Mouse (Mus musculus): ENCODE measurements around the gene Arl6ip1. TPM values are rescaled to one million over a fixed set of nuclear protein-coding genes. Genes with fewer than 3 reads are reported as not detected.

Arl6ip1 gene
- polyA plus RNA-seq, 1 experiment from 2014 or later, result 486 TPM

GRCm38 (mm10) chr7:118115533-118115876 lies 14.0 kb downstream of the Arl6ip1 start:
- Histone ChIP-seq H3K27ac (replicated peaks) (peak overlapping the region; percentile 81), H3K9me3 (no peaks in the 10 kb centered on the region), H3K4me2 (peak overlapping the region; percentile 91), H3K4me1 (replicated peaks) (peaks cover 48% of the 10 kb centered on the region), H3K27me3 (no peaks in the 10 kb centered on the region), H3K9ac (peak overlapping the region; percentile 90), H3K36me3 (peaks cover 41% of the 10 kb centered on the region), H3K4me3 (peak overlapping the region; percentile 78)
- ATAC-seq (ENCODE audit: low FRiP score, low read depth), result peak; percentile 42; the same call in 1 of the 2 replicates
- 1% methylated on average over 20 of the region's 20 CpGs for WGBS

GRCm38 (mm10) chr7:118113541-118114297 lies 15.7 kb downstream of the Arl6ip1 start:
- Histone ChIP-seq H3K4me2 (peak overlapping the region; percentile 91), H3K27me3 (no peaks in the 10 kb centered on the region), H3K9me3 (no peaks in the 10 kb centered on the region), H3K27ac (replicated peaks) (no peak overlapping the region), H3K4me3 (peak overlapping the region; percentile 78), H3K9ac (0 out of 2 replicates have a peak overlapping the region, but pooled peaks have one; percentile 90), H3K36me3 (peaks cover 38% of the 10 kb centered on the region), H3K4me1 (replicated peaks) (peaks cover 53% of the 10 kb centered on the region)
- WGBS, result 76% methylated on average over 5 of the region's 5 CpGs
- no peak for ATAC-seq (ENCODE audit: low FRiP score, low read depth)

DNA sequence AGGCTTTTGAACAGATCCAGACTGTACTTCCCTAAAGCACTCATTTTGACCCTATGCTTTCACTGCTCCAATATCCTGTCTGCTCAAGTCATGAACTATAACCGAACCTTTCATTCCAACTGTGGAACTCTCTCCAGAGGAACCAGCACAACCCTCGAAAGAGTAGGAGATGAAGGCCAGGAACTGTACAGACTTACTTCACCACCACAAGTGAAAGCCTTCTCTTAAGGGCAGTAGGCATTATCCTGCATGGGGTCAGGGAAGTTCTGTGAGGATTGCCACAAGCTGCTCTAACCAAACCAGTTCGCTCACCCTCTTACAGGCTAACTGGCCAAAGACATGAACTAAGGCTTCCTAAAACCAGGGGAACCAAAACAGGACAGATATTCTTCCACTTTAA lies 18.3 kb downstream of the Arl6ip1 start:
- Histone ChIP-seq H3K4me2 (peak overlapping the region; percentile 25), H3K9ac (no peak overlapping the region), H3K4me3 (no peak overlapping the region), H3K4me1 (replicated peaks) (peaks cover 58% of the 10 kb centered on the region), H3K27ac (replicated peaks) (no peak overlapping the region), H3K9me3 (no peaks in the 10 kb centered on the region), H3K27me3 (no peaks in the 10 kb centered on the region), H3K36me3 (peaks cover 59% of the 10 kb centered on the region)
- 88% methylated on average over 3 of the region's 3 CpGs for WGBS
- ATAC-seq (ENCODE audit: low FRiP score, low read depth), result no peak

DNA sequence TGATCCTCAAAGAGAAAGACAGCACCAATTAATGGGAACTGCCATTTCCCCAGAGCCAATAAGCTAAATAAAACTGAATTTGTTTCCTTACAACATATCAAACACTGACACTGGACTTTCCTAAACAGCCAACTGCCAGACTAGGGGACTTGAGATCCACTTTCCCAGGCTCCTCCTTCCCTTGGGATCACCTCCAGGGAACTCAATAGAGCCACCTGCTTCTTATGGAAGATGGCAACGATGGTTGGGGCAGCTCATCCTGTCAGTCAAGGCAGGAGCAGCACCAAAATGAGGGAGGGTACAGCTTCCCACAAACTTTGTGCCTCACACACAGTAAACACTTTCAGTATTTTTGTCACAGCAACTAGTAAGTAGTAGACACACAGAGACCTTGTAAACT lies 21.8 kb downstream of the Arl6ip1 start:
- Histone ChIP-seq H3K27me3 (no peaks in the 10 kb centered on the region), H3K27ac (replicated peaks) (no peak overlapping the region), H3K4me2 (no peak overlapping the region), H3K36me3 (peaks cover 64% of the 10 kb centered on the region), H3K9me3 (no peaks in the 10 kb centered on the region), H3K9ac (no peak overlapping the region), H3K4me3 (no peak overlapping the region), H3K4me1 (replicated peaks) (peaks cover 34% of the 10 kb centered on the region)
- ATAC-seq (ENCODE audit: low FRiP score, low read depth), result no peak
- WGBS, result 42% methylated on average over 1 of the region's 1 CpGs

DNA sequence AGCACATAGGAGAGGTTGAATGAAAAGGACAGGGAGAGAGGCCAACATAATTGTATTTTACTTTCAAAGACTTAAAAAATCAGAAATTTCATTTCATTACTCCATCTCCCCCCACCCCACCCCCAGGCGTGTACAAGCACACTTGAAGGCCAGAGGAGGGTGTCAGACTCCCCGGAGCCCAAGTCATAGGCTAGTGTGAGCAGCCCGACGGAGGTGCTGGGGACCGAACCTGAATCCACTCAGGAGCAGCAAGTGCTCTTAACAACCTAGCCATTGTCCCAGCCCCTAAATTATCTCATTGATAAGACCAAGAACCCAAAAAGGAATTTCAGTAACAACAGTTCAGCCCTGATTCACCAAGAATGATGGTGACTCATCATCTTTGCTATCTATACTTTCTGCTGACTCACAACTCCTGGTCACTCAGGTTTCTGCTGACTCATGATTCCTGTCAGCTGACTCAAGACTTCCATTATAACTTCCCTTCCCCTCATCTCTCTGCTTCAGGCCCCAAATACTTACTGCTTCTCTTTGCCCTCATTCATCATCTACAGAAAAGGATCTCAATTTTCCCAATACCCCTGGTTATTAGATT lies 24.9 kb downstream of the Arl6ip1 start:
- H3K36me3 ChIP-seq, result peaks cover 47% of the 10 kb centered on the region
- WGBS, result 80% methylated on average over 5 of the region's 5 CpGs

DNA sequence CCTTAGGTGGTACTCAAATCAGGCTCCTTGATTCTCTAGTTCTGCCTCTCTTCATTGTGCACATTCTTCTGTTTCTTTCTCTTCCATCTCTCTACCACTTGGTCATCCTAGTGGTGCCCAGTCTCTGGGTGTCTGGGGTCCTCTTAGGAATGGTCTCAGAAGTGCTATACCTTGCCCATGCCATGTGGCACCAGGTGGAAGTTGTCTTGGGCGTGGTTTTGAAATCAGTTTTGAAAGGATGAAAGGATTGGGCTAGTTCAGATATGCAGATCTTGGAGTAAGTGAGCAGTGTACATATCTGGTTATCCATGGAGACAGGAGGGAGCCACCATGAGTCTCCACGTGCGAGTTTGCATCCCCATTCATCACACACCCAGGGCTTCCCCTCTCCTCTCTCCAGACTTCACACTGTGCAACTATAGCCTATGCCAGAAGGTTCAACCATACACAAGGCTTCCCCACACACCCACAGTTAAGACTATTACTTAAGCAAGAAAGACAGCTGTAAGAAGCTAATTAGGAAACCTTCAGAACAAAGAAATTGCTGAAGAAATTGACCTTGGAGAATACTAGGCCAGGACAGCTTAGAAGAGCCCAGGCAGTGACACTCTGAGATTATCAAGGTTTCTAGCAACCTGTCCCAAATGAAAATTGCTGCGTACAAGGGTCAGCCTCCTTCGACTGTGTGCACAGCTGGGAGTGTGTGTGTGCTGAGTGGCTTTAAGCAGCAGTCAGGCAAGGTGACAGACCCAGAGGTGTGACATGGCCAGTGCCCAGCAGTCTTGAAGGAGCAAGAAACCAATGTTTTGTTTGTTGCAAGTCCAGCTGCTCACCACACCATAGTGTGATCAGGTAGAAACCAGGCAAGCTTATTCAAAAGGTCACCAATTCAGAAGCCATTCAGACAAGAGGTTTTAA lies 25.7 kb downstream of the Arl6ip1 start:
- 41% methylated on average over 5 of the region's 5 CpGs for WGBS
- Histone ChIP-seq H3K9me3 (no peaks in the 10 kb centered on the region), H3K9ac (no peak overlapping the region), H3K27me3 (no peaks in the 10 kb centered on the region), H3K4me3 (no peak overlapping the region), H3K4me1 (replicated peaks) (0 out of 2 replicates have a peak, but pooled peaks cover 7% of the 10 kb centered on the region), H3K27ac (replicated peaks) (no peak overlapping the region), H3K4me2 (no peak overlapping the region), H3K36me3 (peaks cover 39% of the 10 kb centered on the region)
- ATAC-seq (ENCODE audit: low FRiP score, low read depth), result 0 out of 2 replicates have a peak, but pooled peaks have one; percentile 15

More for the DNA sequence above, 24.9 kb downstream of the Arl6ip1 start:
- no peak overlapping the region for H3K4me3 ChIP-seq
- H3K27ac ChIP-seq (replicated peaks), result no peak overlapping the region
- H3K4me2 ChIP-seq, result no peak overlapping the region
- no peaks in the 10 kb centered on the region for H3K27me3 ChIP-seq
- H3K9ac ChIP-seq, result no peak overlapping the region
- no peak; the same call in 1 of the 2 replicates for ATAC-seq (ENCODE audit: low FRiP score, low read depth)
- H3K4me1 ChIP-seq (replicated peaks), result 0 out of 2 replicates have a peak, but pooled peaks cover 7% of the 10 kb centered on the region
- no peaks in the 10 kb centered on the region for H3K9me3 ChIP-seq

DNA sequence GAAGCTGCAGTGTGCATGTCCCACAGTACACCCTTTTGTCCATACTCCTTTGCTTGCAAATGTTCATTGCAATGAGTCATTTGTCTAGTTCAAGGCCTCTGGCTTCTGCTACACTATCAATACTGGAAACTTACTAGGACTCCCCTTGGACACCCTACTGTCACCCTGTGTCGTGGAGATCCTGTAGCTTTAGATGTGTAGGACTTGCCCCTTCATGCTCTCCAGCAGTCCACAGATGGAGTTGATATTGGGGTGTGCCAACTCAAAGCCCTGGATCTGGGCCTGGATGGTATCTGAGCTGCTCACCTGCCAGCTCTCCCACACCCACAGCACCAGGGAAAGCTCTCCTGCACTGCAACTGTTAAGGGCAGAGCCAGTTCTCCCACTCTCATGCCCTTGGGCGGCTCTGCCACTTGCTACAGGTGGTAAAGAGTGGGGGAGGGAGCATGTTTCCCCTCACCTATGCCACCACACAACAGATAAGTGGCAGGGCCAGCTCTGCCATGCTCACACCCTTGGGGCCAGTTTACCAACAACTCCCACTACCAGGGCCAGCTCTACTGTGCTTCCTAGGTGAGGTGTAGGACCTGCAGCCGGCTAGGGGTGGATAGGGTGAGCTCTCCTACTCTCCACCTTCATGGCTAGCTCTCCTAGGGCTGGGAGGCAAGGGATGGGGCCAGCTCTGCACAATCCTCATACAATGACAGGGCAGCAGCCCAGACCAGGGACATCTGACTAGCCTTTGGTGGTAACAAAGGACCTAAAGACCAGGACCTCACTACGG lies 26.6 kb downstream of the Arl6ip1 start:
- H3K36me3 ChIP-seq, result peaks cover 30% of the 10 kb centered on the region
- 0 out of 2 replicates have a peak, but pooled peaks cover 7% of the 10 kb centered on the region for H3K4me1 ChIP-seq (replicated peaks)
- H3K27me3 ChIP-seq, result no peaks in the 10 kb centered on the region
- no peak overlapping the region for H3K4me2 ChIP-seq
- H3K9me3 ChIP-seq, result no peaks in the 10 kb centered on the region
- ATAC-seq (ENCODE audit: low FRiP score, low read depth), result peak; percentile 45
- H3K27ac ChIP-seq (replicated peaks), result no peak overlapping the region
- WGBS, result 53% methylated on average over 4 of the region's 4 CpGs
- H3K4me3 ChIP-seq, result no peak overlapping the region
- H3K9ac ChIP-seq, result no peak overlapping the region

- H3K27me3 ChIP-seq, result no peaks in the 10 kb centered on the region
- H3K9ac ChIP-seq, result no peak overlapping the region
- H3K9me3 ChIP-seq, result no peaks in the 10 kb centered on the region
- H3K4me1 ChIP-seq (replicated peaks), result 0 out of 2 replicates have a peak, but pooled peaks cover 7% of the 10 kb centered on the region
- 39% methylated on average over 4 of the region's 4 CpGs for WGBS
- H3K27ac ChIP-seq (replicated peaks), result no peak overlapping the region
- ATAC-seq (ENCODE audit: low FRiP score, low read depth), result no peak
- no peak overlapping the region for H3K4me2 ChIP-seq
- peaks cover 24% of the 10 kb centered on the region for H3K36me3 ChIP-seq
- no peak overlapping the region for H3K4me3 ChIP-seq
Measured at GRCm38 (mm10) chr7:118102231-118102630, 27.2 kb downstream of the Arl6ip1 start.

DNA sequence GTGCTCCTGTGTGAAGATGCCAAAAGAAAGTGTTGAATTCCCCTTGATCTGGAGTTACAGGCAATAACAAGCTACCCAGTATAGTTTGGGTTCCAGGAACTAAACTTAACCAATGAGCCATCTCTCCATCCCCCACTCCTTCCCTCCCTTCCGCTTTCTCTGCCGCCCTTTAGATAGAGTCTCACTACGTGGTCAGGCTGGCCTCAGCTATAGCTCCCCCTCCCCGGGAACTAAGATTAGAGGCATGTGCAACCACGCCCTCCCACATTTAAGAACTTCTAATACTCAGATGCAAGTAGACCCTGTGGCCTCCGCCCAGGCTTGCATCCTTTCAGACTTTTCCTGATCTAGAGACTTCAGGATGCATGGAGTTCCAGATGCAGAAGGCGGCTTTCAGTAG lies 31.8 kb downstream of the Arl6ip1 start:
- Histone ChIP-seq H3K4me3 (no peak overlapping the region), H3K9me3 (no peaks in the 10 kb centered on the region), H3K36me3 (no peaks in the 10 kb centered on the region), H3K27ac (replicated peaks) (no peak overlapping the region), H3K27me3 (no peaks in the 10 kb centered on the region), H3K4me1 (replicated peaks) (no peaks in the 10 kb centered on the region), H3K9ac (no peak overlapping the region), H3K4me2 (no peak overlapping the region)
- WGBS, result 84% methylated on average over 7 of the region's 7 CpGs
- no peak for ATAC-seq (ENCODE audit: low FRiP score, low read depth)

DNA sequence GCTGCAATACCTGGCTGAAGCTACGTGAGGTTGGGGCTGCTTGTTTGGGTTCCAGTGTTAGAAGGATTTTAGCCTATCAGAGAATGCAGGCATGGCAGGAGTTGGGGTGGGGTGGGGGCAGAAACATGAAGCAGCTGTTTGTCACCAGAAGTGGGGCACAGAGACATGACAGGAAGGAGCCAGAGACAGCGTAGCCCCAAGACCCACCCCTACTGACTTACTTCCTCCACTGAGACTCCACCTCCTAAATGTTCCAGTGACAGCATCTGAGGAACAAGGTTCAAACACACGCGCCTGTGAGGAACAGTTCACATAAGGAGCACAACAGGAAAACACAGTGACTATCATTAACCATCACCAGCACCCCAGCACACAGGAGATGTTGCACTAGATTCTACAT lies 49.5 kb downstream of the Arl6ip1 start:
- no peaks in the 10 kb centered on the region for H3K4me1 ChIP-seq (replicated peaks)
- ATAC-seq (ENCODE audit: low FRiP score, low read depth), result no peak
- no peak overlapping the region for H3K9ac ChIP-seq
- H3K36me3 ChIP-seq, result no peaks in the 10 kb centered on the region
- H3K4me3 ChIP-seq, result no peak overlapping the region
- H3K27me3 ChIP-seq, result no peaks in the 10 kb centered on the region
- no peak overlapping the region for H3K4me2 ChIP-seq
- WGBS, result 87% methylated on average over 4 of the region's 4 CpGs
- H3K9me3 ChIP-seq, result no peaks in the 10 kb centered on the region
- H3K27ac ChIP-seq (replicated peaks), result no peak overlapping the region

GRCm38 (mm10) chr7:118079097-118079496 lies 50.4 kb downstream of the Arl6ip1 start:
- Histone ChIP-seq H3K9me3 (no peaks in the 10 kb centered on the region), H3K36me3 (no peaks in the 10 kb centered on the region), H3K4me3 (no peak overlapping the region), H3K9ac (no peak overlapping the region), H3K27me3 (no peaks in the 10 kb centered on the region), H3K4me1 (replicated peaks) (no peaks in the 10 kb centered on the region), H3K27ac (replicated peaks) (no peak overlapping the region), H3K4me2 (no peak overlapping the region)
- no peak for ATAC-seq (ENCODE audit: low FRiP score, low read depth)
- 86% methylated on average over 5 of the region's 5 CpGs for WGBS

All from hindbrain, embryonic 15.5 days (tissue).